In the genomic region with DNA sequence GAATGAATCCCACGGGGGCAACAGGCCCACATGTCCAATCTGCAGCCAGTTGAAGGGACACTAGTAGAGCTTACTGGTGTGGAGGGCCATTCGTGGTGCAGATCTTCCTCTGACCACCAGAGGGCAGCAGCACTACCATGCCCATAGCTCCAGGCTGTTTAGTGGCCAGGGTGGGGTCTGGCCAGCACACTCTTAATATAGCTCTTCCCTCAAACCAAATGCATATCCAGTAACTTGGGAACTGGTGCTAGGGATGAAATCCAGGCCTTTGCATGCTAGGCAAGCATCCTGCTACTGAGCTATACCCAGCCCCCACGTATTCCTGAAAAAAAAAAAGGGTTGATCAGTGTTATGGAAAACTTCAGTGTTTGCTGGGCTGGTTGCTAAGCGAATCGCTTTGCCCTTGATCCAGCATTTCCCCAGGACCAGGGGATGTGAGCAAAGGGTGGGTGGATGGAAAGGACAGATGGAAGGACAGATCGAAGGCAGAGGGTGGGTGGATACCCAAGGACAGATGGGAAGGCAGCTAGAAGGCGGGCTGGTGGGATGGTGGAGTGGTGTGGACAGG, we compare ENCODE assay signal across 8 mouse cellular contexts. TPM values are rescaled to one million over a fixed set of nuclear protein-coding genes. Genes with fewer than 3 reads are reported as not detected.
DNase-seq lines count a peak whose midpoint lies in the region; ATAC-seq and TF ChIP-seq lines count a peak whose summit lies in the region.

No protein-coding gene starts in this region.

- 0 out of 2 replicates have a peak overlapping the region, but pooled peaks have one; percentile 7 for H3K4me3 ChIP-seq in gastrocnemius, adult 2 months
- H3K4me3 ChIP-seq in hindbrain, postnatal 0 days (ENCODE audit: low read length): no peak overlapping the region

- H3K4me2 ChIP-seq in hindbrain, postnatal 0 days (ENCODE audit: low read depth, low read length): no peak overlapping the region

- H3K9me3 ChIP-seq in hindbrain, postnatal 0 days (ENCODE audit: low read length): no peaks in the 10 kb centered on the region

- peak; percentile 98 for TF ChIP-seq CTCF in gastrocnemius, adult 2 months (IDR thresholded peaks at IDR 0.05)
- TF ChIP-seq CTCF in hindbrain, postnatal 0 days (IDR thresholded peaks at IDR 0.05; ENCODE audit: low read depth): peak; percentile 99

- 57% methylated on average over 7 of the region's 7 CpGs for WGBS in hindbrain, postnatal 0 days

- H3K9ac ChIP-seq in hindbrain, postnatal 0 days (replicated peaks; ENCODE audit: low read length): no peak overlapping the region

- DNase-seq in ovary, adult 18-20 months (ENCODE audit: low spot score): peak; percentile 40
- DNase-seq in ovary, postnatal 10 days (ENCODE audit: low spot score): no peak
- DNase-seq in cerebellum, adult 8-10 months: peak; percentile 67
- peak; percentile 84 for DNase-seq in gastrocnemius, adult 2 months
- DNase-seq in hindbrain, postnatal 0 days (ENCODE audit: low spot score): peak; percentile 77
- DNase-seq in left cerebral cortex, adult 18-20 months (ENCODE audit: low spot score in 2 of 2): peak; percentile 72 to 73
- DNase-seq in mesoderm, embryonic 11.5 days (ENCODE audit: low read depth, low spot score): peak; percentile 78
- peak; percentile 27 to 73 for DNase-seq in spleen, postnatal 4 days (ENCODE audit: low spot score in 2 of 2)

- H3K4me1 ChIP-seq in hindbrain, postnatal 0 days (ENCODE audit: insufficient read depth, low read length): no peaks in the 10 kb centered on the region

- no peaks in the 10 kb centered on the region for H3K27me3 ChIP-seq in hindbrain, postnatal 0 days (ENCODE audit: insufficient read depth, low read length)

- H3K36me3 ChIP-seq in hindbrain, postnatal 0 days (ENCODE audit: insufficient read depth, low read length): 0 out of 2 replicates have a peak, but pooled peaks cover 3% of the 10 kb centered on the region

- ATAC-seq in hindbrain, postnatal 0 days: peak; percentile 85

- intact Hi-C loops in gastrocnemius, adult 2 months (cut with DNase I): loop anchor here (2.0 kb wide), 2 partner anchors 39 to 63 kb away; a partner anchor contains a TSS

- H3K27ac ChIP-seq in gastrocnemius, adult 2 months: peak overlapping the region; percentile 88
- H3K27ac ChIP-seq in hindbrain, postnatal 0 days: 0 out of 2 replicates have a peak overlapping the region, but pooled peaks have one; percentile 7

RNA-seq across cellular contexts. Expression of a gene that starts 37.9 kb away (rescaled TPM):
- total RNA-seq in gastrocnemius, adult 2 months (2021): 10 to 100 TPM; 40.7 to 42.5 TPM
- total RNA-seq in hindbrain, postnatal 0 days (2014; rRNA removed): 35.7 and 44.6 TPM in 2 replicates
- 26.3 and 30.0 TPM in 2 replicates for polyA plus RNA-seq in hindbrain, postnatal 0 days (2015; fragmentation: Nextera tagmentation; extraction: Ambion mirVana)
- total RNA-seq in left cerebral cortex, adult 18-20 months (2021): 100 to 1,000 TPM; 168 to 215 TPM

RNA-seq across cellular contexts. Expression of a gene that starts 55.8 kb away (rescaled TPM):
- 1 to 10 TPM; 2.2 to 2.4 TPM for total RNA-seq in gastrocnemius, adult 2 months (2021)
- total RNA-seq in hindbrain, postnatal 0 days (2014; rRNA removed): 2.8 and 4.1 TPM in 2 replicates
- polyA plus RNA-seq in hindbrain, postnatal 0 days (2015; fragmentation: Nextera tagmentation; extraction: Ambion mirVana): 1.8 and 2.0 TPM in 2 replicates
- 1 to 10 TPM; 2.4 to 2.6 TPM for total RNA-seq in left cerebral cortex, adult 18-20 months (2021)
